Mouse (Mus musculus) right cerebral cortex, postnatal 36 days (tissue): Measurements from ENCODE around the gene Gm9887.

ENCODE experiments used
- DNase-seq, 2 experiments: peaks; one replicate each; pipeline ENCODE4 v3.0.0; 2022; ENCODE audit warnings: low spot score in 2 of 2, mixed read lengths in 1 of 2

Gene Gm9887

DNA sequence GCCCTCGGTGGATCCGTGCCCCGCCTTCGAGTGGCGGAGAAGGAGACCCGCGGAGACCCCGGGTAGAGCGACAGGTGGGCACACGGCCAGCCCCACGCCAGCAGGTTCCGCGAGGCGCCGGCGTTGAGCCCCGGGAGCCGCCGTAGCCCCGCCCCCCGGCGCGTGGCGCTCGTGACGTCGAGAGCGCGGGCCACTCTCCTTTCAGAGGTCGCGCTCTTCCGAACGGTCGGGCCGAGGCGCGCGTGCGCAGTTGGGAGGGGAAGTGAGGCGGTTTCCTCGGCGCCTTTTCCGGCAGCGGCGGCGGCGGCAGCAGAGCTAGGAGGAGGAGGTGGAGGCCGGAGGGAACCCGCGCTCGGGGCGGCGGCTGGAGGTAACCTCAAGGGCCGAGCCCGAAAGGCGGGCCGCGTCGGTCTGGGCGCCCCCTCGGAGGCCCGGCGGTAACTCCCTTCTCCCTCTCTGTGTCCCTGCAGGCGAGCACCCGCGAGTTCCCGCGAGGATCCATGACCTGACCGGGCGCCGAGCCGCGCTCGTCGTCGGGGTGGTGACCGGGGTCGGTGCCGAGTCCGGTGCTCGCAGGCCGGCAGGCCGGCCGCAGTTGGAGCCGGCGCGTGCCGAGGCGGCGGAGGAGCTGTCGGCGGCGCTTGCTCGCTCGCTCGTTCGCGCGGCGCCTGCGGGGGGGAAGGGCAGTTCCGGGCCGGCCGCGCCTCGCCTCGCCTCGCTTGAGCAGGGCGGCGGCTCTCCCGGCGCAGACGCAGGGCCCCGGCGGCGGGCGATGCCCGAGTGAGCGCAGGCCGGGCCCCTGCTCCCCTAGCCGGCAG is at the start of gene Gm9887, which contains the start of gene Arf6:
Gene Gm9887, minus strand, starts transcription at position 605 of the 818 bp plus-strand sequence.
Gene Arf6, plus strand, starts transcription at position 297 of the 818 bp plus-strand sequence.
- DNase-seq, result peak; percentile 95

DNA sequence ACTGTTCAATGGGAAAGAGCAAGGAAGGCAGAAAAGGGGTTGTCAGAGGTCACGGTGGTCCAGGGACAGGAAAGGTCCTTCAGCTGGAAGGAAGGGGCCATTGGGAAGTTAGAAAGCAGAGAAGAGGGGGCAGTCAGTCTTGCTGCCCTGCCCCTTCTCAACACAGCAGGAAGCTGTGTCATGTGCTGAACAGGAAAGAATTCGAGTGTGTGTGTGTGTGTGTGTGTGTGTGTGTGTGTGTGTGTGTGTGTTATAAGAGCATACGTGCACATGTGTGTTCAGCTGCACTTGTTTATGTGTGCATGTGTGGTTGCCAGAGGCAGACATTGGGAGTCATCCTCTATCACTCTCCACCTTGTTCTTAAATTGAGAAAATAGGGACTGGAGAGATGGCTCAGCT is 48.5 kb upstream of the Gm9887 start:
- DNase-seq, result no peak

- DNase-seq, result no peak
Observed at GRCm38 (mm10) chr12:69419606-69420005, 47.3 kb upstream of the Gm9887 start.

DNA sequence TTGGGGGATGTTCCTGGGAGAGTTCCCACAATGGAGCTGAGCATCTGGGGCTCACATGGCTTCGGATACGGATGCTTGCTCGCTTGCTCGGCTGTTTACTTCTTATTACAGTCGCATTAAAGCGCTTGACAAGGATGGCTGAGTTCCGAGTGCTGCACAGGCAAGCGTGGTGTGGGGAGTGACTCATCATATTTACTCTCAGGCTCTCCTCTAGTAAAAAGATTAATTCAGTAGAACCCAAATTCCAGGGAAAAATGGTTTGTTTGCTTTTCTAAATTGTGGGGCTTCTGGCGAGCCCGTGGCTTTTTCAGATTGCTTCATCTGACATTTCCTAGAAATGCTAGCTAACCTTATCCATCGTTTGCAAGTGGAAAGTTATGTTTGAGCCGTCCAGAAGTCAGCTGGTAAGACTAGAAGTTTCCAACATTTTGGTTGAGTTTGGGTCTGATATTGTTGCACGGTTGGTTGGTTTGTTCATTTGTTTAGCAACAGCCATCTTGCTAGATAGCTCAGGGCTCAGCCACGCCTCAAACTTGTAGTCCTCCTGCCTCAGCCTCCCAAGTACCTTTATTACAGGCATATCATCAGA is 46.9 kb upstream of the Gm9887 start:
- peak in 1 of 2 experiments; percentile 10 for DNase-seq

DNA sequence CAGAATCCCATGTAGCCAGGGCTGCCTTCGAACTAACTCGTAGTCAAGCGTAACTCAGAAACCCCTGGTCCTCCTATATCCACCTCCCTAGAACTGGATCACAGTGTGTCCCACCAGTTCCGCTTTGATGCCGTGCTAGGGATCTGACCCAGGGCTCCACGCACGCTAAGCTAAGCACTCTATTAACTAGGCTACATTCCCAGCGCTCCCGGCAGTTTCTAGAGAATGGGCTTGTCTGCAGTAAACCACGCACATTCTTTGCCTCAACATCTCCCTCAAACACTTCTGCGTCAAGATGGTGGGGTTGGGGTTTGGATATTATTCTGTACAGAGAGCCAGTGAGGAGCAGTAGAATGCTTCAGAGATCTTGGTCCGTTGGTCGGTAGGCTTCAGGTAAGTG is 46.3 kb upstream of the Gm9887 start:
- no peak for DNase-seq

- DNase-seq, result no peak
Observed at GRCm38 (mm10) chr12:69417701-69418291, 45.5 kb upstream of the Gm9887 start.

GRCm38 (mm10) chr12:69416793-69417192 is 44.5 kb upstream of the Gm9887 start:
- no peak for DNase-seq

- no peak for DNase-seq
Observed at GRCm38 (mm10) chr12:69414826-69415572, 42.7 kb upstream of the Gm9887 start.

DNA sequence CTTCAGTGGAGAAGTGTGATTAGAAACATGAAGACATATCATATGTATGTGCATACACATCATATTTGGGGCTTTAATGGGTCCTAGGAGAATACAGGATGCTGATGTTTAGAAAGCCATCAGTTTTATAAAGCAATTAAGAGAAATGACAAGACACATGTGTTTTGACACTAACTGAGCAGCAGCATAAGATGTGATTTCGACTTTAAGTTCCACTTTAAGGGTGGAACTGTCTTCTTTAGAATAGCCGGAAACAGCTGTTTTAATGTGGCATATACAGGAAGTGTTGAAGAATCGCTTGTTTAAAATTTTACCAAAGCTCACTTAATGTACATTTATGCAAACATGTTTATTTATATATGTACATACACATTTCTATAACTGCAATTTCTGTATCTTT is 41.0 kb upstream of the Gm9887 start:
- no peak for DNase-seq

GRCm38 (mm10) chr12:69411936-69412335 is 39.7 kb upstream of the Gm9887 start:
- DNase-seq, result no peak

GRCm38 (mm10) chr12:69410767-69411166 is 38.5 kb upstream of the Gm9887 start:
- no peak for DNase-seq

DNA sequence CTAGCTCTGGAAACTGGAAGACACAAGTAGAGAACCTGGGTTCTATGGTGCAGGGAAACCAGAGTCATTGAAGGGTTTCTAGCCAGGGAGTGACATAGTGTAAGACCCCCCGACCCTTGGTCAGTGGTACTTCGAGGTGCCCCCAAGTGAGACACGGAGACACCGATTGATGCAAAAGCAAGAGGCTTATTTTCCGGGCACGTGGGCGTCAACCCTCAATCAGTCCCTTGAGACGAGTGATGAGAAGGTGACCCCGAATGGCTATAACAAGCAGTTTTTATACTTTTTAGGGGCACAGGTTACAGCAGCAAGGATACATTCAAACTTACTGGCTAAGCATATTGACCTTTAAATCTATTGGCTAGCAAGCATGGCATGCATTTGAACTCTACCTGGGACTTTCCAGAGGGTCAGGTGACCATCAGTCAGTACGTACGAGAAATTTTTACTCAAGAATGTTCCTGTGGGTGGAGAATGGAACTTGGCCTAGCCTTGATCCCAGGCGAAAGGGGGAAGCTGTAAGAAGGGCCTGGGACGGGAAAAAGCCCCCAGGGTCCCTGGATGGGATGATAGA is 30.4 kb upstream of the Gm9887 start:
- no peak for DNase-seq

DNA sequence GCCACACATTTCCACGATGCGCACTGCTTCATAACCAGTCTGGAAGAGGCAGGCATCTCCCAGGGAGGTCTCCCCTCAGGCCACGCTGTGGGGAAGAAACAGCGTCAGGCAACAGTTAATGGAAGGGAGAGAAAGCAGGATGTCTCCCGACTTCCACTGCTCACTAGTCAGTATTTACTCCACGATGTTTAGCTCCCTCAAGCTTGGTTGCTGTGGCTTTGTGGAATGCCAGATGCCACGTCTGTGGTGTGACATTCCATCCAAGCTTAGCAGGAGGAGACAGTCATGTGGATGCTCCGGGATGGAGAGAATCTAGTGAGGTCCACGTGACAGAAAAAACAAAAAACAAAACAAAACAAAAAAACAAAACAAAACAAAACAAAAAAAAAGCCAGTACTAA is 29.8 kb upstream of the Gm9887 start:
- no peak for DNase-seq

- DNase-seq, result no peak
Observed at GRCm38 (mm10) chr12:69400871-69401286, 28.6 kb upstream of the Gm9887 start.

DNA sequence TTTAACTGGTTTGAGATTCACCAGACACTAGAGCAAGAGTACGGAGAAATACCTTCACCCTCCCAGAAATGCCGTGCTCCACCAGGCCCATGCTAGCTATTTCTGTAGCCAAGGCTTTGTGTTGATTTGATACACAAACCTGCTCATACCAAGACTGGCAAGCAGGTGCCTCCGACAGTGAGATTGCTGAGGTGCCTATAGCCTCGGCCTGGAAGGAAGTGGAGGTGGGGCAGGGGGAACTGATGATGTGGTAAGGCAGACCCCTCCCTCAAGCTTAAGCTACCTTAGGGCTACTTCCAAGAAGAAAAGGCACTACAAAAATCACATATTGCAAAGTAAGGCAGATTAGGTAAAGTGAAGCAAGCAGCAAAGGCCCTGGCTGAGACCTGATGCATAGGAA is 28.1 kb upstream of the Gm9887 start:
- DNase-seq, result no peak

- no peak for DNase-seq
Observed at GRCm38 (mm10) chr12:69394456-69394855, 22.2 kb upstream of the Gm9887 start.

- no peak for DNase-seq
Observed at GRCm38 (mm10) chr12:69393076-69393475, 20.8 kb upstream of the Gm9887 start.

- no peak for DNase-seq
Observed at GRCm38 (mm10) chr12:69390000-69390698, 17.9 kb upstream of the Gm9887 start.

- peak; percentile 3 to 8 for DNase-seq
Observed at GRCm38 (mm10) chr12:69389273-69389938, 17.1 kb upstream of the Gm9887 start.

GRCm38 (mm10) chr12:69388321-69388869 is 16.1 kb upstream of the Gm9887 start:
- DNase-seq, result no peak
